Mouse (Mus musculus): ENCODE measurements around the gene Ei24.
A peak's percentile ranks its signal among the peaks of the same experiment; 100 is the strongest.

Ei24 gene

DNA sequence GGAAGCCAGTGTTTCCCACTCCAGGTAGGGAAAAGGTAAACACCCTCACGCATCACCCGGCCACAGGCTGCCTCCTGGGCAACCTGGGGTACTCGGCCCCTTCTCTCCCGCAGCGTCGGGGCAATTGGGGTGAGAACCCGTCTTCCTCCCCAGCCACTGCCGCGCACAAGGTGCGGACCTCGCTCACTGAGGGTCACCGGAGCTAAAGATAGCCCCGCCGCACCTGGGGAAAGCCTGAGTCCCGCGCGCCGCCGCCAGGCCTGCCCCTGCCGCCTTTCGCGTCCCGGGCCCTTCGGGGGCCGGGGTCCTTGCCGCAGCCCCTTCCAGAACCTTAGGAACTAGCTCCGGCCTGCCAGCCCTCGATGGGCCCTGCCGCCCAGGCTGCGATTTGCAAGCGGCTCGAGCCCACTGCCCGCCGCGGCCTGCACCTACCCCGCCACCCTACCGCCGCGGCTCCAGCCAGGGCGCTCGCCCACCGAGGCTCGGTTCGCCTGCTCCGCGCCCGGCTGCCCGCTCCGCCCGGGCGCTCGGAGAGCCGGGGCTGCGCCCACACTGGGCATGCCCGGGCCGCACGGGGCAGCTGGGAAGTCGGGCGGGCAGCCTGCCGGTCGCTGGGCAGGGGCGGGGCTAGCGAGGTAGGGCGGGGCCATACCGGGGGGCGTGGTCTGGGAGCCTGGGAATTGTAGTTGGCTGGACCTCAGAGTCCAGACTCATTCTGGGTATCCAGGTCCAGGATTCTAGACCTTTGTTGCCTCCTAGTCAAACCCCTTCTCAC, at the start of gene Ei24:
TSS of gene Ei24 (minus strand) at position 613 of the 775 bp plus-strand sequence.
- DNase-seq (ENCODE audit: inconsistent ontology term): peak; percentile 94

DNA sequence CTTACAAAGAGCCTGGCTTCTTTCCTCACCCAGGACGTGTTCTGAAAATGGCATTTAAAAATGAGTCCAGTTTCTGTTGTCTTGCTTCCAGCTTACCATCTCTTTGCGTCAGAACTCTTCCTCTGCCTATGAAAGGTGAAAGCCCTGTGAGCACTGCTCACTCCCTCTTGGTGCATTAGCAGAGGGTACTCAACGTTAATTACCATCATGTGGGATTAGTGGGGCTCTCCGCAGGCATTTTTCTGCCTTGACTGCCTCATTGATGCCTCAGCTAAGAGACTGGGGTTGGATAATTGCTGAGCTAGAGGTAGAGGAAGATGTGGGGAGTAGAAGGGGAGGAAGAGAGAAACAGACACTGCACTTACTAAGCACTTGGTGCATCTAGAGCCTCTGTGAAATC, 49.2 kb upstream of the Ei24 start:
- peak; percentile 45 for DNase-seq (ENCODE audit: inconsistent ontology term)

DNA sequence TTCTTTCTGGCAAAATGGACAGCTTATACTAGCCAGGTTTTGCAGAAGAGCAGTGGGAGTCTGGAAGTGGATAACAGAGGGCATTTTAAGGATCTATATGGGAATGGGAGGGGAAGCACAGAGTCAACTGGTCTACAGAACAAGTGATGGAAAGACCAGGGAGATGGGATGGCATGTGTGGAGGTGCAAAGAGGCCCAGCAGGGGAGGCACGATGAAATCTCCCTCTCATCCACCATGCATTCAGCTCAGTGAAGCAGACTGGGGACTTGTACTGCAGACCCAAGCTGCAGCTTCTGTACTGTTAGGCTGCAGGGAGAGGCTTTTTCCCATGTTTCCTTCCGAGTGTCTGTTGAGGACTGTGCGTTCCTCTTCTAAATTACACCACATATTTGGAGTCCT, 36.7 kb upstream of the Ei24 start:
- DNase-seq (ENCODE audit: inconsistent ontology term): no peak

DNA sequence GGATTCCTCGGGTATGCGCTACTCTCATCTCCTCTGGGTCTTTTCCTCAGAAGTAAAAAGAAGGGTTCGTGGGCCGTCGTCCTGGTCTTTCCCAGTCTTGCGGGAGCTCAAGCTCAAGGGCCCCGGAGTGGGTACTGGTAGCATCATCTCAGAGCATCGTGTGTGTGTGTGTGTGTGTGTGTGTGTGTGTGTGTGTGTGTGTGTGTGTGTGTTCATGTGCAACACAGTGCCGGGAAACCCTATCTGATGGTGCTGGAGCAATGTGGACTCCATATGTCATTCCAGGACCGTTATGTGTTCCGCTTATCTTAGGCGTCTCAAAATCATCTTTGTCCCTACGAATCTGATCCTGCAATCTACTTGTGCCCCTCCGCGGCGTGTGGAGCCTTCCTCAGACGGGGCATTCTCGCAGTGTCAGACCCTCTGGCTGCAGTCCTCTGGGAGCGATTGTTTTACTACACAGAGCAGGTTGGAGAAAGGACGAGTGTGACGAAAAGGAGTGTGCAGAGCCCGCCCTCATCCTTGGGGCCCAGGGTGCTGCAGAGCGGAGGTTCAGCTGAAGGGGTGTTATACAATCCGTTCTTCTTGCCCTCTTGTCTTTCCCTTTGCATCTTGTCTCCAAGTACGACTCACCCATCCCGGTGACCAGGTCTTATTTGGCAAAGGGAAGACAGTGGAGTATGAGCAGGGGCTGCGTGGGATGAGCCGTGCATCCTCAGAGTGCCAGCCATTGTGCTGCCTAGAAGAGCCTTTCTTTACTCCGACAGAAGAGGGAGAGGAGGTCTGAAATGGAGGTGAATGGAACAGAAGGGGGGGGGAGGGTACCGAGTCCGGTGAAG, 36.1 kb upstream of the Ei24 start:
- peak; percentile 67 for DNase-seq (ENCODE audit: inconsistent ontology term)

GRCm38 (mm10) chr9:36832529-36832928, 35.3 kb upstream of the Ei24 start:
- DNase-seq (ENCODE audit: inconsistent ontology term): peak; percentile 84

DNA sequence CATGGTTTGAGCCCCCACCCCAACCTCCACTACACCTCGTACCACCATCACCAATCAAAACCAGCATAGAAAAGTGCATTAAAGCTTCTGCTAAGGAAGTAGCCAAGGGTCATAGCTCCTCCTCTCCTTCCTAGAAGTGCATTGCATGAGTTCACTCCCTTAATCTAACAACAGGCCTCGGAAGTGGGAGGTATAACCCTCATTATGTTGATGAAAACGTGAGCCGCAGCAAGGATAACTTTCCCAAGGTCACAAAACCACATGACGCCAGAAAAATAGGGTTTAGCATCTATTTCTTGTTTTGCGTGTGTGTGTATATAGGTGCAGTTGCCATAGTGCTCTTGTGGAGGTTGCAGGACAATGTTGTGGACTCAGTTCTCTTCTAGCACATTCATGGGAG, 34.2 kb upstream of the Ei24 start:
- no peak for DNase-seq (ENCODE audit: inconsistent ontology term)

- no peak for DNase-seq (ENCODE audit: inconsistent ontology term)
Measured at GRCm38 (mm10) chr9:36826612-36827363, 29.6 kb upstream of the Ei24 start.

GRCm38 (mm10) chr9:36822024-36822423, 24.8 kb upstream of the Ei24 start:
- no peak for DNase-seq (ENCODE audit: inconsistent ontology term)

DNA sequence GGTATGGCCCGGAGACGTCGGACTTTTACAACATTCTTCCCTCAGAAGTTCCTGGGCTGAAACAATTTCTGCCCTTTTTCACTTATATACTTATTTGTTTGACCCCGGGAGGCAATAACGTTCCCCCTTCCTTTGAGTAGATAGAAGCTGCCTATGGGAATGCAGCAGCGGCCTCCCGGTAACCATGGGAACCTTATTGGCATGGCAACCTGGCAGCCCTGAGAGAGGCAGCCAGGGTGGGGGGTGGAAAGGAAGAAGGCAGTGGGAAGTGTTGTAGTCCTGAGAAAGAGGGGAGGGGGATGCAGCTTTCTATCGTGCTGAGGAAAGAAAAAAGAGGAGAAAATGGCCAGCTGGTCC, 24.4 kb upstream of the Ei24 start, which contains the start of gene Fez1:
TSS of gene Fez1 (plus strand) at position 221 of the 357 bp plus-strand sequence.
- DNase-seq (ENCODE audit: inconsistent ontology term): no peak

DNA sequence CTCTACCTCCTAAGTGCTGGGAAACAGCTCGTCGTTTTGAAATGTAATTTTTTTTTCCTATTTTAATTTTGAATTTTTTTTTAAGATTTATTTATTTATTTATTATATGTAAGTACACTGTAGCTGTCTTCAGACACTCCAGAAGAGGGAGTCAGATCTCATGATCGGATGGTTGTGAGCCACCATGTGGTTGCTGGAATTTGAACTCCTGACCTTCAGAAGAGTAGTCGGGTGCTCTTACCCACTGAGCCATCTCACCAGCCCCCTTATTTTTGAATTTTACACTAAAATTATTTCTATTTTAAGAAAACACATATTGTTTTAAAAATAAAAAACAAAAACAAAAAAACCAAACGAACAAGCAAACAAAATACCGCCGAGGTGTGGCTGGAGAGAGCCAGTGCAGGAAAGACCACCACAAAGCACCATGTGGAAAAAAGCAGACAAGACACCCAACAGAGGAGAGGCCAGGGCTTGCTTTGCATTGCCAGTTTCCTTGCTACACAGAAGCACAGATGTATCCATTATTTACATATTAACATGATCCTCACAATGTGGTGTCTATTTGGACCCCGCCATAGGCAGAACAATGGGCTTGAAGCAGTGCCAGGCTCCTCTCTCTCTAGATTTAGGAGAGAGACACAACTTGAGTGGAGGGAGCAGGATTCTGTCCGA, 23.9 kb upstream of the Ei24 start:
- no peak for DNase-seq (ENCODE audit: inconsistent ontology term)

- no peak for DNase-seq (ENCODE audit: inconsistent ontology term)
Measured at GRCm38 (mm10) chr9:36818905-36819304, 21.7 kb upstream of the Ei24 start.

GRCm38 (mm10) chr9:36814486-36814885, 17.3 kb upstream of the Ei24 start:
- DNase-seq (ENCODE audit: inconsistent ontology term): no peak

GRCm38 (mm10) chr9:36808126-36808785, 11.1 kb upstream of the Ei24 start:
- DNase-seq (ENCODE audit: inconsistent ontology term): no peak

DNA sequence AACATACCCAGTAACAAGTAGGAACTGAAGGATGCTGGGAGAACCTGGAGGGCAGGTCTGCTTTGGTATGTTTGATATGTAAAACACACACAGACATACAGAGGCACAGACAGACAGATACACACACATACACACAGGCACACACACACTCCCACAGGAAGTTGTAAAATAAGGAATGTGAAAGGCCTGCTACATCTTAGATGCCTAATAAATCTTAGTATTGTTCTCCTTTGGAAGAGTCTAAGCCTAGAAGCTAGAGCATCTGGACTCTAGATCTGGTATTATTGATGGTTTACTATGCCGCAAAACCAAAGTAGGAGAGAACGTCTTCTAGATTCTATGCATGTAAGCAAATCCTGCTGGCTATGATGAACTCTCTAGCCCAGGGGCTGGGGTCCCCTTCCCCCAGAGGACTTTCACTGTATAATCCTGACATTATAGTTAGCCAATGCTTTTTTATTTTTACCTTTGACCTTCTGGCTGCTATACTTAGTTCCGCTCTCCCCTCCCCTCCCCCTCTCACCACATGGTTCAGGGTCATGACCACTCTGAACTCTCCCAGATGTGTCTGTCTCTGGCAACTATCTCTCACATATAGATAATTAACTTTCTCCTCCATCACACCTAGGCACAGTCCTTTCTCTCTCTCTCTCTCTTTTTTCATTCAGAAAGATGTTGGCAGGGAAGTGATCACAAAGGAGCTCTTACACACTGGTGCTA, 8.2 kb upstream of the Ei24 start:
- DNase-seq (ENCODE audit: inconsistent ontology term): no peak

- DNase-seq (ENCODE audit: inconsistent ontology term): no peak
Measured at GRCm38 (mm10) chr9:36803926-36804325, 6.7 kb upstream of the Ei24 start.

GRCm38 (mm10) chr9:36803386-36803785, 6.2 kb upstream of the Ei24 start:
- DNase-seq (ENCODE audit: inconsistent ontology term): no peak

GRCm38 (mm10) chr9:36802951-36803350, 5.8 kb upstream of the Ei24 start:
- no peak for DNase-seq (ENCODE audit: inconsistent ontology term)

GRCm38 (mm10) chr9:36801961-36802360, 4.8 kb upstream of the Ei24 start:
- DNase-seq (ENCODE audit: inconsistent ontology term): no peak

DNA sequence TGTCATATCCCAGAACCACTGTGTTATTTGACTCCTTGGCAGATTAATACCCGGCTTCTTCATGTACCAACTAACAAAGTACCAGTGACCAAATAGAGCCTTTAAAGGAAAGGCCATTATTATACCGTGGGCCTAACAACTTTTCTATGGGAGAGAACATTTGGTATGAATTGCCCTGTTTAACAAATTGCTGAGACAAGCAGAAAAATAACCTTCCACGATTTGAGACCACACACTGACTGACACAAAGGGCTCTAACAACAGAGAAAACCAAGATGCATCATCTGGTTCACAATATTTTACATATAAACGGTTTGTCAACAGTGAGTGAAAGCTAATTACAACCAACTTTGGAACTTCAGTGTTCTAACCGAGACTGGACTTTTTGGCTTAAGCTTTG, 969 bp downstream of the Ei24 start:
- DNase-seq (ENCODE audit: inconsistent ontology term): no peak

- no peak for DNase-seq (ENCODE audit: inconsistent ontology term)
Measured at GRCm38 (mm10) chr9:36795556-36795955, 1.6 kb downstream of the Ei24 start.
